Mouse (Mus musculus): ENCODE data around the gene Gm156. TPM values are rescaled to one million over a fixed set of nuclear protein-coding genes. Genes with fewer than 3 reads are reported as not detected.

Gene Gm156
- polyA plus RNA-seq (2012; rRNA removed; ENCODE audit: low replicate concordance): not detected in 2 replicates

DNA sequence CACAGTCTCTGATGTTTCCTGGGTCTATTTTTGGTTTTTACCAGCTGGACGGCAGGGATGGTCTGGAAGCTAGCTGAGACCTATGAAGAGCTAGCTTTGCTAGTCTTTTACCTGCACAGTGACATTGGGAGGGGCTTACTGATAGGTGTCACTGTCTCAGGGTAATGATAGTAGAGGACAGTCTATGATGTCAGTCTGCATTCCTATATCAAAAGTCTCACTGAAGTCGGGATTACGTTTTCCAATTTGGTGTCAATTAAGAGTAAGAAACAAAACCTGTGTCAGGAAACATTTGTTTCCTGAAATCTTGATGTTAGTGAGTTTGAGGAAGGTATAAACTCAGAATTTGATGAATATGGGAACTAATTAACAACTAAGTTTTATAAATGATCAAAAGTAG is at the start of gene Gm156:
Gene Gm156, minus strand, starts transcription at position 101 of the 400 bp plus-strand sequence.

DNA sequence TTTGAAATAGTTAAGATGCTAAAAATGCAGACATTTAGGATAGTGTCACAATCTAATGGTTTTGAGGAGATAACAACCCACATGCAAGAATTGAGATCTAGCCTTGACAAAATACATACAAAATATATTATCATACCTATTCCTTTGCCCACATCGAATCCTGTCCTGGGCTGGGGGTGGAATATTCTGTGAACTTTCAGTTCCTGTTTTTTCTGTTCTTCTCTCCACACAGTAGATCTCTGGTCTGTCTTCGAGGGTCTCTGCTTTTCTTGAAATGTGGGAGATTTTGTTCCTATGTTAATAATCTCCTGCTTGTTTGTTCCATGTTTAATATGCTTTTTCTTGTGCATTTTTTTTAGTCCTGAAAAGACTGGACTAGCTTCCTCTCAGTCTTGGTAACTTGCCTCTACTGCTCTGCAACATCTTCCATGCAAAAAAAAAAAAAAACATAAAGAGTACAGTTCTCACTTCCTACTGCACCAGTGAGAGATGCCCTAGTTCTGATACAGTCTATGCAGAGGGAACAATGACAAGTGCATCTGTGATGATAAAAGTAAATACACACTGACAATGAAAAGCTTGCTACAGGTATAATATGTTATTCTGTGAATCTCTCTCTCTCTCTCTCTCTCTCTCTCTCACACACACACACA is 43.9 kb downstream of the Gm156 start, which contains the start of gene Klri2:
Gene Klri2, minus strand, starts transcription at position 416 of the 653 bp plus-strand sequence.

DNA sequence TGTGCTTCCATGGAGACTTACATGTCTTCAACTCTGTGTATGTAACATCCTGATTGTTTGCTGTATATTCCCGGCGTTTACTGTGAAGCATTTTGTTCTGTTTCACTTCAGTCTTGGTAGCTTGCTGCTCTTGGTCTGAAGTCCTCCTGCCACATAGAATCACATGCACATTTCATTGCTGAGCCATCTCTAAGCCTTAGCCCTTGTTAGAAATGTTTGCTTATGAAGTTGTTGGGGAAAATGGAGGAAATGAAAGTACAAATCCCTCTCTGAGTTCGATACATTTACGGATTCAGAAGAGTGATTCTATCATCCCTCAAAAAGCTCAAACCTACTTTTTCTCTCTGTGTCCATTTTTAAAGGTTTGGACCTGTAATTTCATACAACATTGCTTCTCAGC is 67.0 kb downstream of the Gm156 start, which contains the start of gene Klri1:
Gene Klri1, minus strand, starts transcription at position 101 of the 400 bp plus-strand sequence.

Other genes starting within 250 kb of the Gm156 start
- gene Klre1, start 206.4 kb downstream of the Gm156 start, polyA plus RNA-seq (2012; rRNA removed; ENCODE audit: low replicate concordance): 0.32 and 1.4 TPM in 2 replicates
- 0.34 and 1.9 TPM in 2 replicates for gene Klrd1, start 192.5 kb downstream of the Gm156 start, polyA plus RNA-seq (2012; rRNA removed; ENCODE audit: low replicate concordance)
- gene Klrk1, start 160.4 kb downstream of the Gm156 start, polyA plus RNA-seq (2012; rRNA removed; ENCODE audit: low replicate concordance): 0.82 and 1.6 TPM in 2 replicates
- gene Klrc3, start 140.9 kb downstream of the Gm156 start, polyA plus RNA-seq (2012; rRNA removed; ENCODE audit: low replicate concordance): 0.26 and 2.8 TPM in 2 replicates
- 0.13 and 0.85 TPM in 2 replicates for gene Klrc2, start 123.6 kb downstream of the Gm156 start, polyA plus RNA-seq (2012; rRNA removed; ENCODE audit: low replicate concordance)
- 0.15 and 0.69 TPM in 2 replicates for gene Klrc1, start 105.3 kb downstream of the Gm156 start, polyA plus RNA-seq (2012; rRNA removed; ENCODE audit: low replicate concordance)
- 0.31 TPM in 1 of 2 replicates, not detected in the other for gene Klri1, start 67.1 kb downstream of the Gm156 start, polyA plus RNA-seq (2012; rRNA removed; ENCODE audit: low replicate concordance)
- gene Klri2, start 43.8 kb downstream of the Gm156 start, polyA plus RNA-seq (2012; rRNA removed; ENCODE audit: low replicate concordance): 0.11 and 0.15 TPM in 2 replicates
- not detected in 2 replicates for gene Gm17631, start 78.4 kb upstream of the Gm156 start, polyA plus RNA-seq (2012; rRNA removed; ENCODE audit: low replicate concordance)
- 0.30 TPM in 1 of 2 replicates, not detected in the other for gene Klra17, start 92.4 kb upstream of the Gm156 start, polyA plus RNA-seq (2012; rRNA removed; ENCODE audit: low replicate concordance)
- not detected in 2 replicates for gene Klra5, start 133.4 kb upstream of the Gm156 start, polyA plus RNA-seq (2012; rRNA removed; ENCODE audit: low replicate concordance)
- not detected in 2 replicates for gene Klra6, start 242.7 kb upstream of the Gm156 start, polyA plus RNA-seq (2012; rRNA removed; ENCODE audit: low replicate concordance)

Data from subcutaneous adipose tissue, adult 2 months (tissue).